Mouse (Mus musculus): ENCODE data around the gene Kpna2. TPM values are rescaled to one million over a fixed set of nuclear protein-coding genes. Genes with fewer than 3 reads are reported as not detected.
"Not testable (repeated sequence)": the region's sequence is repeated elsewhere in the genome, so short reads cannot be mapped to it uniquely, and the experiment has no call there.

Gene Kpna2
- 10 to 100 TPM; 52.5 to 54.6 TPM for total RNA-seq (2021)
- long read RNA-seq, experiment 1, transcript Kpna2-201 (11 exons, 2,054 nt), result major isoform, 42 of 47 reads
- long read RNA-seq, experiment 1, partial matches to known transcripts, result 3 of 47 reads
- long read RNA-seq, experiment 1, other reads (novel, unspliced or antisense), result 2 of 47 reads
- long read RNA-seq, experiment 2, transcript Kpna2-201 (11 exons, 2,054 nt), result major isoform, 98 of 107 reads
- long read RNA-seq, experiment 2, partial matches to known transcripts, result 2 of 107 reads
- long read RNA-seq, experiment 2, other reads (novel, unspliced or antisense), result 6 of 107 reads

DNA sequence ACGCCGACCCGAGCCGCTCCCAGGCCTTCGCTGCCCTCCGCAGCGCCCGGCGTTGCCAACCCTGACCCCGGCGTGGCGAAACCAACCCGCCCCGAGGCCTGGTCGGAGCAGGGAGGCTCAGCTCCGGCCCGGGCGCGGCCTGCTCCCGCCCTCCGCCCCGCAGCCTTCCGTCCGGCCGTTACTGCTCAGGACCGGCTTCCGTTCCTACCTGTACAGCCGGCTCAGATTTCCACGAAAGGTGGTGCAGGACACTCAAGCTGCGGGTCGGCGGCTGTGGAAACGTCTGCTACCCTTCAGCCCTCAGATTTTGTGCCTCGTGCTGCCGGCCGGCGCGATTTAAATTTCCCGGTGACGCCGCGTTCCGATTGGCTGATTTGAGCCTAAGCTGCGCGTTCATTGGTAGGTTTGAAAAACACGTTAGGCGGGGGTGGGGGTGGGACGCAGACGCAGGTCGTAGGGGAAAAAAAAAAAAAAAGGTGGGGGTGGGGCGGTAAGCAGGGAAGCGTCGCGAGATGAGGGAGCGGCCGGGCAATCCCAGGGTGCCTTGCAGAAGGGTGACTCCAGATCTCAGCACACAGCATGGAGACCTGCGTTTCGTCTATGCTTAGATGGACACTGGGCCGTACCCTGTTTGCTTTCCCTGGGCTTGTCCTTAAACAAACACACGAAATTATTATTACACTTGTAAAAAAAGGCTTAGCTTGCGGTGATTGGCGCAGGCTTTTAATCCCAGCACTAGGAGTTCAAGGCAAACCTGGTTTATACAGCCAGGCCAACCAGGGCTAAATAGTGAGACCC is at the start of gene Kpna2:
TSS of gene Kpna2 (minus strand) at position 391 of the 798 bp plus-strand sequence.
- DNase-seq (ENCODE audit: low spot score in 2 of 2), result peak; percentile 73 to 75

DNA sequence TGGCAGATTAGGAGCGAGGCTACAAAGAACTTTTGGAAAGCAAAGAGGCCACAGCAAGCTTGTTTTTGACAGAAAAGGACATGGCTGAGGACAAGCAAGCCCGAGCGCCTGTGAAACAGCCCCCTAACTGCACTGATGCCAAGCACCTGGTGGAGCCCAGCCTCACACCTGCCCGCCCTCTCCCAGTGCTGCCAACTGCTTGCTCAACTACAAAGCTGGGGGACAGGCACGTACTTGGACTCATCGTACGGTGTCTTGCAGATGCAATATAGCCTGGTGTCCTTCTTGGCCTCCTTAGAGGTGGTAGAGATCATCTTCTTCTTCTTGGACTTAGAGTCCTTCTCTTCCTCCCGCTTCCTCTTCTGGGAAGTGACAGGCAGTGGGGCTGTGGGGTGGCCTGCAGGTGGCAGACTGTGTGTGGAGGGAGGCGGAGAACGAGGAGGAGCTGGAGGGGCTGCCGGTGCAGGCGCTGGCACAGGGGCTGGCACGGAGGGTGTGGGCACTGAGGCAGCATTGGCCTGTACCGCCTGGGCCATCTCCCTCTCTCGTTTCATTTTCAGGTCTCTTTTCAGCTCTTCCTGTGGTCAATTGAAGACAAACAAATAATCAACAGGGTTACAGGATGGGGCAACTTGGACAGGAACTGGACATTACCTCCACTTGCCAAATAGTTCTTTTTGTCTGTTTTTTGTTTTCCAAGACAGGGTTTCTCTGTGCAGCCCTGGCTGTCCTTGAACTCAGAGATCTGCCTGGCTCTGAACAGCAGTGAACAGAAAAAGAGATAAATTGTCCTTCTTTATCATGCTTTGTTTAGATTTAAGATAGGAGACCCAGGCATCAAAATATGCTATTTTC is 47.7 kb upstream of the Kpna2 start:
- DNase-seq (ENCODE audit: low spot score in 2 of 2), result no peak

DNA sequence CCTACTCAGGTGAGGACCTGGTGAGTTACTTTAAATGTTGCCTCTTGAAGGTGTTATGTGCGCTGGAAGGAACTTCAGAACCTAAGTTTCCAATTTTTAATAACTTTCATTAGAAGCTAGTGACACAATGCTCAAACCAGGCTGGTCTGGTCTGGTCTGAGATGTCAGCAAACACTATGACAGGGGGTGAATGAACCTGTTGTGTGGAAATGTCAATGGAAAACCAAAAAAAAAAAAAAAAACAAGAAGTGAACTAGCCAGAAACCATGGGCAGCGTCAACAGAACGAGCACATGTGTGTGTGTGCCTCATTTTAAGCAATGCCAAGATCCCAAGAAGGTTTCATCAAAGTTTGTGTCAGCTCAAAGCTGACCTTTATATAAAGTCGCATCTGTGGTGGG is 46.2 kb upstream of the Kpna2 start:
- no peak for DNase-seq (ENCODE audit: low spot score in 2 of 2)

DNA sequence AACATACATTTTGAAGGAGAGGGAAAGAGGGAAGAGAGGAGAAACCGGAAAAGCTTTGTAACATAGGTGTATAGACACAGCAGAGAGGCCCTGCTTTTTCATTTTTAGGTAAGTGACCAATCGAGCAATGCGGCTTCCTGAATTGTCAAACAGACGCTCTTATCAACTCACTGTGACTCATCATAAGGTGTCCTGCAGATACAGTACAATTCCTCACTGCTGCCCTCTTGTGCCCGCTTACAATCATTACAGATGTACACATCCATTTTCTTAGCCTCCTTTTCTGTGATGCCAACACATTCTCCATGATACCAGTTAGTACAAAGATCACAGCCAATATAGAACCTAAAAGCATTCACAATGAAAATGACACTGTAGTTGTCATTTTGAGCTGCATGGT is 45.0 kb upstream of the Kpna2 start:
- DNase-seq (ENCODE audit: low spot score in 2 of 2), result peak in 1 of 2 experiments; percentile 46

DNA sequence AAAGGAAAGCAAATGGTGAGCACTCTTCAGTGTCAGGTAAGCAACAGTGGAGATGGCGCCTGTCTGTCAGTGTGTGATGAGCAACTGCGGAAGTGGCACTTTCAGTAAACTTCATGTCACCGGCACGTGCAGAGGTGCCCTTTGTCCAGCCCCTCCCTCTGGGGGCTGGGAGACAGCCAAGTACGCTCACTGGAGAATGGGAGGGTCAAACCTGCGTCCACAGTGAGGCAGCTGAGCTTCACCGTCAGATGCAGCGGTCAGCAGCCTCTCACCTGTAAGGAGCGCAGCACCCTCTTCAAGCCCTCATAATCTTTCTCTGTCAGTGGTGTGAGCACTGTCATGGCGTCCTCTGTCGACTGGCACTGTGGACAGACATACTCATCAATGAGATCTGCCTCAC is 44.0 kb upstream of the Kpna2 start:
- DNase-seq (ENCODE audit: low spot score in 2 of 2), result no peak

DNA sequence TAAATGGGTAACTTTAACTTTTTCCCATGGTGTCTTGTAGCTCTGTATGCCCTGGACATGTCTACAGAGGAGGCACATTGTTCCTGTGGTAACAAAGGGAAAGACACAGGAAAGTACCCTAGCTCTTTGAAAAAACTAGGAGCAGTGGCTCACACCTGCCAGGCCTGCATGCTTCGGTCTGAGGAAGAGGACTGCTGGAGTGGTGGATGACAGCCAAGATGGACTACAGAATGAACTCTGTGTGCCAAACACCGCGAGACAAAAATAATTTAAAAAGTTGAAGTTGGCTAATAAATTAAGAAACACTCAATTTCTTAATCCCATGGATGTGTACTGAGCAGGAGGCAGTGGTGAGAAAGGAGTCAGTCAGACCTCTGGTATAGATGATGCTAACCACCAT is 42.1 kb upstream of the Kpna2 start:
- DNase-seq (ENCODE audit: low spot score in 2 of 2), result no peak

DNA sequence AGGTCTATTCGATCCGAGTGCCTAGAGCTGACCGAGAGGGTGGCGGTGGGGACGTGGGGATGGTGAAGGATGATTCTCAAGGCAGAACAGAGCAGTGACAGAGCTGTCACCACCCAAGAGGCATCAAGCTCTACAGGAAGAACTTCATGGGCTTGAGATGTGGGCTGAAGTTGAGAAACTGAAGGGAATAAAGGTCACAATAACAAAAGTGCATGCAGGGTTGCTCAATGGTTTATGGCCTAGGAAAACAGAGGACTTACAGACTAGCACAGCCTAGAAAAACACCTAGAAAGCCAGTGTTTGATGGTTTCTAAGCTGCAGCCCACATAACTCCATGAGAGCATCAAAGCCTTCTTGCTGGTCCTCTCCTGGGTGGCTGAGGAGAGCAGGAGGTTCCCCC is 40.1 kb upstream of the Kpna2 start:
- no peak for DNase-seq (ENCODE audit: low spot score in 2 of 2)

DNA sequence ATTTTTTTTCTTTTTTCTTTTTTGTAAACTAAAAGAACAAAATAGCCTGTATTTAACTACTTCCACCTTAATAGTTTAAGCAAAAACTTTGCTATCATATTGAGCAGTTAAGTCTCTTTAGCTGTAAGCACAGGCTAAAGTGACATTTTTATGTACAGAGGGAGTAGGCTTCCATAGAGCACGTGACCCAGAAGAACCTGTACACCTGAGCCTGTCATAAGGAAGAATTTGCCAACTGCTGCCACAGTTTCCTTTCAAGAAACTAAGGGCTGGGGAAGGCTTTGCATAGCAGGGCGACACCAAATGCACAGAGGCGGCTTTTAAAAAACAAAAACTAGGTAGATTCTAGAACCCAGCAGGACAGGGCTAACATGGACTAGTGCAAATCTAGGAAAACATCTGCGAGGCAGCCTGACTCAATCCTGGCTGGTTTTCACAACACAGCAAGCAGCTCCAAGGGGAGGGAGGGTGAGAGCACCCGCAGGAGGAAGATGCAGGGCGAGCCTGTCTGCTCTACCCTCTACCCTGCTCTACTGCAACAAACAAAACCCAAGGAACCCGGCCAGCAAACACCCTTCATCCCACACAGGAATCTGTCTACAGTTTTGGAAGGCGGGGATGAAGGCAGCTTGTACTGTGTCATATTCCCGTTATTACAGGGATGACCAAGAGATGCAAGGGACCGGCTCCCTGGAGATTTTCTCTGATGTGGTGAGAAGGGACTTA is 34.9 kb upstream of the Kpna2 start:
- no peak for DNase-seq (ENCODE audit: low spot score in 2 of 2)

DNA sequence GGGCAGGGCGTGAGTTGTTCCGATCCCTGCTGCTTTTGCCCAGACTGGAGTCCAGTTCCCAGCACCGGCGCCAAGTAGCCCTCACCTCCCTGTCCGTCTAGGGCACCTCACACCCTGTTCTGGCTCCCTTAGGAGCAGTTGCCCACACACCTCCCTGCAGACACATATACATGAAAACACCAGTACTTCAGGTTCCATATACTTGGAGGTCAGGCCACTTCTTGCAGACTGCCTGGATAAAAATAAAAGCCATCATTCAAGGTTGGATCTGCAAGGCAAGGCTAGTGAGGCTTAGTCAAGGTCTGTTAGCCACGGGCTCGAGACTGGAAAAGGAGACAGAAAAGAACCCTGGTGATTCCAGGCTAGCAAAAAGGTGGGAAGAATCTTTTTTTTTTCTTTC is 32.3 kb upstream of the Kpna2 start:
- DNase-seq (ENCODE audit: low spot score in 2 of 2), result no peak

DNA sequence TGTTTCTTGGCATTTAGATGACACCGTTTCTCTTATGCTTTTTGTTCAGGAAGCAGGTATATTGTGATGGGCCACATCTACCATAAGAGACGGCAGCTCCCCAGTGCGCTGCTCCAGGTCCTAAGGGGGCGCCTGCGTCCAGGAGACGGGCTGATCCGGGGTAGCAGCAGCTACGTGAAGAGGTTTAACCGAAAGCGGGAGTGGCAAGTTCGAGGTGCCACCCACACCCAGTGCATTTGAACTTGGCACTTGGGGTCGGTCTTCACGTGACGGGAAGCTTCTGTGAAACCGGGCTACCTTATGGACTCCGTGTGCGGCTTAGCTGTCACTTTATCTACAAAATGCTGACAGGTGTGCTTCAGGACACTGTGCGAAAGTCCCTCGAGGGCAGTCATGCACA is 30.2 kb upstream of the Kpna2 start:
- DNase-seq (ENCODE audit: low spot score in 2 of 2), result no peak

DNA sequence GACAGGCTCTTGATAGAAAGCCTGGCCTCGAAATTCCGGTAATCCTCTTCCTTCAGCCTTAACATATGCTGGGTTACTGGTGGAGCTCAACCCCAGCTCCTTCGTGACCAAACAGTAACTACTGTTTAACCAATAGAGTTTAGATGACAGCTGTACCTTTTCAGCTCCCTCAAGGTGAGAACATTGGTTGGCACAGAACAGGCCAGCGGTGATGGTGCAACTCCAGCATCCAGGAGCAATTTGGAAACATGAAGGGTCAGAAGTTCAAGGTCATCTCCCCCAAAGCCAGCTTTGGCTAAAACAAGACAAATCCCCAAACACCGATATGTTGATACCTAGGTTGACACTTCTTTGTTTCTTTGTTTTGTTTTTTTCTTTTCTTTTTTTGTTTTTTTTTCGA is 29.4 kb upstream of the Kpna2 start:
- DNase-seq (ENCODE audit: low spot score in 2 of 2), result no peak

DNA sequence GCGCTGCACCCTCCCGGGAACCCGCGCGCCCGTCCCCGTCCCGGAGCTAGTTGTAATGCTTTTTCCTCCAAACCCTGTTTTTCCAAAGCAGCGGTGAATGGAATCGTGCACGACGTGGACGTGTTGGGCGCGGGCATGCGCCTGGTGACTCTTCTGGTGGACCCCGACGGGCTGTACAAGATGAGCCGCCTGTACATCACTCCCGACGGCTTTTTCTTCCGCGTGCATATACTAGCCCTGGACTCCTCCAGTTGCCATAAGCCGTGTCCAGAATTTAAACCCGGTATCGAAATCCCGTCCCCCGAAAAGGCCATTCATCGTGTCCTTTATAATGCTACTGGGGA is 28.9 kb upstream of the Kpna2 start:
- DNase-seq (ENCODE audit: low spot score in 2 of 2), result no peak

DNA sequence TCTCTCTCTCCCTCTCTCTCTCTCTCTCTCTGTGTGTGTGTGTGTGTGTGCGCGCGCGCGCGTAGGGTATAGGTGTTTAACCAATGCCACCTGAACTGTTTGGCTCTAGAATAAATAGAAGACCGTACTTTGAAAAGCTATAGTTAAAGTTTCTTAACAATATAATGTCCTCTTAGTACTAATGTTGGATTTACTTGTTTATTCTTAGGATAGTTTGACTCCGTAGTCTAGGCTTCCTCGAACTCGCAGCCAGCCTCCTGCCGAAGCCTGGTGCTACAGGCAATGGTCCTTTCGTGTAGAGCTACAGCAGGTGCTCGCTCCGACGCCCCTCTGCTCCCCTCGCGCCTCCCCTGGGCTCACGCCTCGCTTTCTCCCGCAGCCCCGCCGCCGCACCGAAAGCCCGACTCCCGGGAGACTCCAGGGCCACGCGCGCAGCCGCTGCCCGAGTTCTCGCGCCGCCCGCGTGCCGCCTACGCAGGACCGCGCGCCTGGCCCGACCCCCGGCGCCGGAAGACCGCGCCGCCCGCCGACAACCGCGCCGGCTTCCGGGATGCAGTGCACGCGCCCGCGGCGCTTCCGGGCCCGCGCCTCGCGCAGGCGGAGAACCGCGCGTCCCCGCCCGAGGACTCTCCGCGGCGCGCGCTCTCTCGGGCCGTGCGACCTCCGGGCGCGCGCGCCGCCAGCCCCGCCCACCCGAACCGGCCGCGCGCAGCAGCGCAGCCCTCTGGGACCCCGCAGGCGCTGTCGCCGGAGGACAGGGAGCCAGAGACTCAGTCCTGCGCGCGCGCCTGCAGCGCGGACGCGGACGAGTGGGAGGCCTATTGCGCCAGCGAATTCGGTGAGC is 28.3 kb upstream of the Kpna2 start:
- peak; percentile 65 to 76 for DNase-seq (ENCODE audit: low spot score in 2 of 2)

DNA sequence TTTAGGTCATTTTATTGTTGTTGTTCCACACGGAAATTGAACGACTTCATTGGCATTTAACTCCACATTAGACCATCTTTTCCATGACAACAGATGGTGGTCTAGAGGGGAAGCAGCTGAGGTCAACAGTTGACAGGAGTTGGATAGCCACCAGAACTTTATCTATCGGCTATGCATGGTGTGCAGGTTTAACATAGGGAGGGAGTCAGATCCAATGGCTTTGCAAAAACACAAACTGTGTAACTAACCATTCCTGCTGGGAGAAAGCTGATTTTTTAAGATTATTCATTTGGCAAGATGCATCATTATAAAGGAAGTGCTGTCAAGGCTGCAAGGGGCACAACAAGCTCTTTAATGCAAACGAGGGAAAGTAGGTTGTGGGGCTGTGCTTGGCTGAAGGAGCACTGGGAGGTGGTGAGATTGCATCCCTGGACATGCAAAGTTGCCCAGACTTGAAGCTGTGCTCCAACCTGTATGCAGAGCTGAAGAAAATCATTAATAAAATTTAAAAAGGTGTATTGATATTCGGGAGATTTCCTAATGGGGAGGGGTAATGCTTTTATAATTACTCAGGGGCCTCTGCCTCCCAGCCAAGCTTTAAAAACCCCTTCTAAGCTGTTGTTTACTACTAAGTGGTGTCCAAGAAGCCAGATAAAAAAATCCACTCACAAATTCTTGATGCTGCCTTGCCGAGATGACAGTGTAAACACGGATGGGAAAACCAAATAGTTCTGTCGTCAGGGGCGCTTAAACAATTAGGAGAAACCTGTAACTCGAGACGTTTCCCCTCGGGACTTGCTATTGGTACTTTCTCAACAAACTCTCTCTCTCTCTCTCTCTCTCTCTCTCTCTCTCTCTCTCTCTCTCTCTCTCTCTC is 27.5 kb upstream of the Kpna2 start:
- no peak for DNase-seq (ENCODE audit: low spot score in 2 of 2)

DNA sequence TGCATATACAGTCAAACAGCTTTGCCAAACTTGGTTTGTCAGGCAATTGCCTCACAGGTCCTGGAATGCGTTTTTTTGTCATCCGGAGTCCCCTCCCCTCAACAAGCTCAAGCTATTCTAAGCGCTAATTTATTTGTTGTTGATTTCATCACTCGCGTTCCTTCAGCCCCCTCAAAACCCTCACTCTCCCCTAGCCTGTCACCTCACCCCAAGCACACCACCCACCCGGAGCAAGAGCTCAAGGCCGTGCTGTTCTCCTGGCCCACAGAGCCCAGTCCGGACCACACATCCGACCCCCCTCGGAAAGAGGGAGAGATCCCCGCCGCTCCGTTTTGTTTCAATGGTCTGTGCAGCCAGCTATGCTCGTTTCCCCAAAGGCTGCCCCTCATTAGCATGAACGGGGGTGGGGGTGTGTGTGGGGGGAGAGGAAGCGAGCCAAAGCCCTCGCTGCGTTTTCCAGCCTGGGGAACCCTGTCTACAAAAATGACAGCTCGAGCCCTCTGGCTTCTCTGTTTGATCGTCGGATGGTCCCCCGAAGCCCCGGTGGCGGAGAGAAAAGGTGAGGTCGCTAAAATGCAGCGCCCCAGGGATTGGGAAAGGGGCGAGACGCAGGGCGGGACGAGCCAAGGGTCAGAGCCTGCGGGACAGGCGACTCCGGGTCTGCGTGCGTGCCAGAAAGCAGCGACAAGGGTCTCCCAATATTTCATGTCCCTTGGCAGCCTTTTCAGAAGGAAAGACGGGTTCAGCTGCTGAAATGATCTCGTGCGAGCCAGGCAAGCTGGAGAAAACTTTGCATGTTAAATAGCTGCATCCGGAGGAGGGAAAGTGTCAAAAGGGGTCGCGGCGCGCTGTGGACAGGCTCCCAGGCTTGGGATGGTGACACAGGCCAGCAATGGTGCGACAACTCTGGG is 26.3 kb upstream of the Kpna2 start, which contains the start of gene 1810010H24Rik:
TSS of gene 1810010H24Rik (plus strand) at position 271 of the 911 bp plus-strand sequence.
- no peak for DNase-seq (ENCODE audit: low spot score in 2 of 2)

DNA sequence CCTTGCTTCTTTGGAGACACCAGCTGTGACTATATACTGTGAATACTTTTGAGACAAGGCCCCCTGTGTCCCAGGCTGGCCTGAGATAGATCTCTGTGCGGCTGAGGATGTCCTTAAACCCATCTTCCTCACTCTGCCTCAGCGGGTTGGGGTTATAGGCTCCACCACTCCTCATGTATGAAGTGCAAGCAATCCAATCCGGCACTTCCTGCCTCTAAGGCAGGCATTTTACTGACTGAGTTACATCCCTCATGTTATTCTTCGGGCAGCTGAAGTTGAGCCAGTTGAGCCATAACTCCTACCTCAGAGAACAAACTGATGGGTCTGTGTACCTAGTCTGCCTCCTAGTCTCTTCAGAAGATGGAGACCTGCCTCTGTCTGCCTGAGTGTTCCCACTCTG is 25.1 kb upstream of the Kpna2 start:
- no peak for DNase-seq (ENCODE audit: low spot score in 2 of 2)

DNA sequence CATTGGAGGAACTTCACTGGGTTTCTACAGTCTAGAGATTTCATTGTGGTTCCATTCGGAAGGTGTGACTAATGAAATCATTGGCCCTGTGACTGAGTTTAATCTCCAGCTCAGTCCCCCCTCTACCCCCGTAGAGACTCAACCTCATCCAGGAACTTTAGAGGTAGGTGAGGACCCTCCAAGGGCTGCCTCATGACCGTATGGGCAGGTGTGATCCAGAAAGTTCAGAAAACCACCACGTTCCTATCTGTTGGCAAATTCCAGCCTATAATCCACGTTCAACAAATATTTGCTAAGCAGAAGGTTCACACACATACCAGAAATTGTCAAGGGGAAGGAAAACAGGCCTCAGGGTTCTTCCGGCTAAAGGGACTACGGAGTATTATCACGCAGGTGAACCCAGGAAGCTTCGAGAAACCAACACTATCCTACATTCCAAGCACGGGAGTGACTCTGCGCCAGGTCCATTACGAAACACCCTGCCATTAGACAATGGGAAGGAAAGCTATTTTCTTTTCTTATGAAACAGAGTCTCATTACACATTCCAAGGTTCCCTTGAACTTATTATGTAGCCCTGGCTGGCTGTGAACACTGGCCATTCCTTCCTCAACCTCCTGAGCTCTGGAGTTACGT is 22.8 kb upstream of the Kpna2 start:
- DNase-seq (ENCODE audit: low spot score in 2 of 2), result no peak

DNA sequence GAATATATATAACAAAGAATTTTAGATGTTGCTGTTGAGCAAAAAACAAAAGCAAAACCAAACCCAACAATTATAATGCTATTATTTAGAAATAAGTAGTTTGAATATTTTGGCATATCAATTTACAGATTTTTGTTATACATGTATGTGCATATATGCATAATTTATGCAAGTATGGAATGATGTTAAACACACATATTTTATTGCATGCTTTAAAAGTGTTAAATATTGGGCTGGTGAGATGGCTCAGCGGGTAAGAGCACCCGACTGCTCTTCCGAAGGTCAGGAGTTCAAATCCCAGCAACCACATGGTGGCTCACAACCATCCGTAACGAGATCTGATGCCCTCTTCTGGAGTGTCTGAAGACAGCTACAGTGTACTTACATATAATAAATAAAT is 20.4 kb upstream of the Kpna2 start:
- not testable (repeated sequence) for DNase-seq (ENCODE audit: low spot score in 2 of 2)

Measured in adrenal gland, postnatal 4 days (tissue).